Mouse (Mus musculus) lung, postnatal 10 days (tissue): Measurements from ENCODE around the gene Spint5.
"Not testable (repeated sequence)": the region's sequence is repeated elsewhere in the genome, so short reads cannot be mapped to it uniquely, and the experiment has no call there.

ENCODE experiments used
- DNase-seq: peaks from one replicate; pipeline ENCODE4 v3.0.0; 2021

Gene Spint5

DNA sequence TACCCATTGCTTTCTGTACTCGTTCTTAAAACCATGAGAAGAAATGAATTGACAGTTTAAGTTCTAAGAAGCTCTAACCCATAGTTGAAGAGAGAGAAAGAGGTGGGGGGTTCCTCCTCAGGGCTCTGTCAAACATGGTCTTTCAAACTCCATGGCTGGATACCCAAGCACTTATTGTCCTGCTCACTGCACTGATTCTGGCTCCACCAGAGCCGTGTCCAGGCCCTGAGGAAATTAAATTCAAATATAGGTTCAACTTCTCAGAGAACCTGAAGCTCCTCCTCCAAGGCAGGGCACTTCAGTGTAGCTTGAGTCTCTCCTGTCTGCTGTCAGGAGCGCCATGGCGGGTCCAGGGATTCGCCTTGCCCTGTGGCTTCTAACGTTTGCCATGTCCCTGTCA, at the start of gene Spint5:
Gene Spint5 (plus strand): TSS at position 301 of the 400 bp plus-strand sequence.
- DNase-seq, result no peak

DNA sequence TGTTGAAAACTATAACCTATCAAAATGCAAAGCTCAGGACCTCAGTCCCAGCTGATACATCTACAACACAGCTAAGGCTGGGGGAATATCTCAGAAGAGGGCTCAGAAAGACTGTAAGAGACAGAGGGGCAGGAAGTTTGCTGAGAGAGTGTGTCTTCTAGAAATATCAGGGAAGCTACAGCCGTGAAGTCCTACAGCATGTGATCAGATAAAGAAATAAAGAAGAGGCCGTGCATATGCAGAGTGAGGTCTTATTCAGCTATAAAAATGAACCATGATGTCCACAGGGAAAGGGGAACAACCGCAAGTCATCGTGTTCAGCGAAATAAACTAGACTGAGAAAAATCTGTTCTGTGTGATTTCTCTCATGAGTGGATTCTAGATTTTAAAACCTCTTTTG, 44.8 kb upstream of the Spint5 start:
- DNase-seq, result no peak

DNA sequence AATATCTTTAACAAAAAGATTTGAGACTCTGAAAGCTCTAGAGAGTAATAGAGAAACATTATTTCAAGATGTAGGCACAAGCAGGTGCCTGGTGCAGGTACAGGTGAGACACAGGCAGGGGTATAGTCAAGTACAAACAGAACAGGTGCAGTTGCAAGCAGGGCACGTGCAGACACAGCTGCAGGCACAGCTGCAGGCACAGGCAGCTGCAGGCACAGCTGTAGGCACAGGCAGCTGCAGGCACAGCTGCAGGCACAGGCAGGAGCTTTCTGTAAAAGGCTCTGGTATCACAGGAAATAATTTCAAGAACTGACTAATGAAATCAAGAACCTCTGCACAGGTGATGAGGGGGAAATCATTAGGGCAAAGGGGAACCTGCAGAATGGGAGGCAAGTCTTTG, 44.2 kb upstream of the Spint5 start:
- no peak for DNase-seq

DNA sequence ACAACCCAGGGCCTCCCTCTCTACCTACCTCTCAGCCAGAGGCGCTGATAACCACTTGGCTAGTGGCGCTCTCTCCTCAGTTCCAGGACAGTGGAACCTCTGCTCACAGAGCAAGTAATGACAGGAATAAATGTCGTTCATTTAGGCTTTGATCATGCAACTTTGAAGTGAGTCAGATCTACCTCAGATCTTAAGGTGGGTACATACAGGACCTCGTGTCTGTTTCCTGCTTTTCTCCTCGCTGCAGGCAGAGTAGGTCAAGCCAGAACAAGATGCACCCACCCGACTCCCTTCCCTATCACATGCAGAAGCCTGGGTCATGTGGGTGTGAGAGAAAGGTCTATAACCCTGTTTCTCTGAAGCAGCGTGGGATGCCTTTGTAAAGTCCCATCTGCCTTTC, 41.1 kb upstream of the Spint5 start, which contains the start of gene Wfdc11:
Gene Wfdc11 (minus strand): TSS at position 101 of the 400 bp plus-strand sequence.
- DNase-seq, result no peak

DNA sequence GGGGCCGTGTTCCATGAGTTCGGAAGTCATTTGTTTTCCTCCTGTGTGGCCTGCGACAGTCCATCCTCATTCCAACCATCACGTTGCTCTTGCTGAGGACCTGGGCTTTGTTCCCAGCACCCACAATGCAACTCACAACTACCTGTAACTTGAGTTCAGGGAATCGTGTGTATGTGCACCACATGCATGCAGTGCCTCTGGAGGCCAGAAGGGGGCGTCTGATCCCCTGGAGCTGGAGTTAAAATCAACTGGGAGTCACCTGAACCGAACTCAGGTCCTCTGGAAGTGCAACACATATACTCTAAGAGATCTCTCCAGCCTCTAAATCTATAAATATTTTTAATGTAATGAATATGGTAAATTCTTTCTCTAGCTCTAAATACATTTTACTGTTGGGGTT, 39.0 kb upstream of the Spint5 start:
- no peak for DNase-seq

DNA sequence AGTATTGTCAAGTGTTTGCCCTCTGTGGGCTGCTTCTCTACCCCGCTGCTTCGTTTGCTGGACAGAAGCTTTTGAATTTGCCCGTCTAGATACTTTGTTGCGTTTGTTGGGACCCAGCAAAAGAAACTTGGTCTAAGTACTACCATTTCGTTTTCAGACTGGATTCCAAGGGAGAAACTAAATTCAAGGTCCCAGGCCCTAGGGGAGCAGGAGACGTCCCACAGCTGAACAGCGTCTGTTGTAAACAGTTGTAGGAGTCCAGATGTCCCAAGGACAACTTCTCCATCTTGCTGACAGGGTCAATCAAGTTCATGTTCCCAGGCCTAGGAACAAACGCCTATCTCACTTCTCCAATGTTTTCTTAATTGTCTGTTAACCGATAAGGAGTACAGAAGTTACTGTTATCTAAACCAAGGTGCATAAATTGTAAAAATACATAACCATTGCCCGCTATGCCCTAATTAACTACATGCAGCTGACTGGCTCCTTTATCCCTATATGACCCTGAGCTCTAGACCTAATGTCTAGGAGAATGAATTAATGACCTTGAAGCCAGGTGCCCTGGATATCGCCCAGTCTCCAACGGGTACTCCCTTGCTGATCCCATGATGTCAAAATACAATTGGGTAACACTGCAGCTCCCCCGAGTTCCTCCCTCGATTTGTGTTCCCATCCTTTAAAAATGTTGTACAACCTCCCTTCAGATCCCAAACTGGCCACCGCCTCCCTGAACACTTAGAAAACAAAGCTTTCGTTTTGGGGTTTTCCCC, 38.0 kb upstream of the Spint5 start:
- DNase-seq, result peak; percentile 22

DNA sequence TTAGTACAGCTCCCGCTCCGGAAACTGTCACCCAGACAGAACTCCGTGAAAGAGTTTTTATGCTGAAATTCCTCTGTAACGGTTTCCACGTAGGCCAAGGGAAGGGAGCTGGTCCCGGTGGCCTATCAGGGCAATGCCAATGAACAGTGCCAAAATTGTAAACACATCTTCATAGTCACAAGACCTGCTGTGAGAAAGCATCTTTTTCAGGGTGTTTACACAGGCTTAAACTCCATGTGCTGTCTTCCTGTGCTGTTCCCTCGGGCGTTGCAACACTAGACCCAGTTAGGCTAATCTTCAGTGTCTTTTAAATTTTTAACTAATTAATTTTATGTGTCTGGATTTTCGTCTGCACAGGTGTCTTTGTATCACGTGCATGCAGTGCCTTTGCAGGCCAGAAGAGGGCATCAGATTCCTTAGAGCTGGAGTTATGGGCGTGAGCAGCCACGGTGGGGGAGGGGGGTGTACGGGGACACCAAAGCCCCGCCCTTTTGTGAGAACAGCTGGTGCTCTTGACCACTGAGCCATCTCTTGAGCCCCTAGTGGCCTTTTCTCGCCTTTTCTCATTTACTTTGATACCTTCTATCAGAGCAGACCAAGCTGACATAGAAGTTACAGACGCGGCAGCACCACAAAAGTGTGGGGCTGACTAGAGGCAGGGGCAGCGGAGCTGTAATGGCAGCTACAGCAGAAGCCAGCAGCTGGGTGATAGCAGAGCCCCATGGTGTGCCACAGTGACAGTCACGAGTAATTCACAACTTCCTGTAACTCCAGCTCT, 36.1 kb upstream of the Spint5 start:
- peak; percentile 87 for DNase-seq

DNA sequence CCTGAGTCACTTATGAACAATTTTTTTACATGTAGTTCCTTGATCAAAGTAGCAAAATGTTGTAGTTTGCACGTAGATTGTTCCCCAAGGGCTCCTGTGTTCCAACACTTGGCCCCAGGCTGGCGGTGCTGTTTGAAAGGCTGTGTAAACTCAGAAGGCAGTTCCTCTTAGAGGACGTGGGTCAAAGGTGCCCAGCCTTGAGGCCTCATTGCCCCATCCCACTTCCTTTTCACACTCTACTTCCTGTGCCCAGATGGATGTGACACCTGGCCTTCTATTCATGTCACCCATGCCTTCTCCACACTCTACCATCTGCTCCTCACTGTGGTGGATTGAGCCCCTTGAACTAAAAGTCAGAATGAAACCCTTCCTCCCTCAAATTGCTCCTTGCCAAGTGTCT, 35.2 kb upstream of the Spint5 start:
- DNase-seq, result peak; percentile 63

DNA sequence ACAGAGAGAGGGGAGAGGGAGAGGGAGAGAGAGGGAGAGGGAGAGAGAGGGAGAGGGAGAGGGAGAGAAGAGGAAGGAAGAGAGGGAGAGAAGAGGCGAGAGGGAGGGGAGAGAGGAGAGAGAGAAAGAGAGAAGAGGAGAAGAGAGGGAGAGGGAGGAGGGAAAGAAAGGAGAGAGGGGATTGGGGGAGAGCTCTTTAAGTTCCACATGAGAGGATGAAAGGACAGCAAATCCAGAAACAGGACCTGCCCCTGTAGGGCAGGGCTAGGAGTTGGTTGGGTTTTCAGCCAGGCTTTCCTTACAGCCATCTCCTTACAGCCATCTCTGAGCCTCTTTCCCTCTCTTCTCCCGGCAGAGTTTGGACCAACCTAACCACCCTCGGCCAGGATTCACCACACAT, 30.3 kb upstream of the Spint5 start, which contains the start of gene Wfdc13:
Gene Wfdc13 (plus strand): TSS at position 301 of the 400 bp plus-strand sequence.
- DNase-seq, result no peak

DNA sequence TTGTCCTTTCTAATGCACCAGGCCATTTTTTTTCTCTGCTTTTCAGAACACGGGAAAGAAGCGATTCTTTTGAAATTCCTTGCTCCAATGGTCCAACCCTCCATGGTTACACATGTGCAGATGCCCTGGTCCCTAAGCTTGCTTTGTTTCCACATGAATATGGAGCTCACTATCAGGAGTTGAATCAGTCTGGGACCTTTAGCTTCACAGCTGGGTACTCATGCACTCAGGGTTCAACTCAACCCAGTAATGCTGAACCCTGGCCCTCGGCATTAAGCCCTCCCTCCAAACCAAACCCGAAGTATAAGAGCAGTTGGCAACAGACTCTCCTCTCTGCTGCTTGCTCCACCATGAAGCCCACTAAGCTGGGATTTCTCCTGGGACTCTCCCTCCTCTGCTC, 16.9 kb upstream of the Spint5 start, which contains the start of gene Spint4:
Gene Spint4 (plus strand): TSS at position 301 of the 400 bp plus-strand sequence.
- DNase-seq, result no peak

DNA sequence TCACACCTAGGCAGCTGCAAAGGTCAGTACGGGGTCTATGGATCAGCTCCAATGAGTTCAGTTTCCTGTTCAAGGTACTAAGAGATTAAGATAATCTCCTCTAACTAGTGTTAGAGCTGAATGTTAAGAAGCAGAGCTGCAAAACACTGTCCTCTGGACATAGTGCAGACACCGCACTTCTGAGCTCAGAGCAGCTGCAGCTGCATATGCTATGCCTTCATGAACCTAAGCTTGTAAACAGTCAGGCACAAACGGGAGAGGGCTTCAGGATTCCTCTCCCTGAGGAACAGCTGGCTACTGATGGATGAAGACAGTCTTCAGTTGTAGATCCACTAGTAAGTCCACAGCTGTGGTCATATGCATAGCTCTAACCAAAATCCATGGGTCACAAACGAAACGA, 14.1 kb upstream of the Spint5 start:
- no peak for DNase-seq

DNA sequence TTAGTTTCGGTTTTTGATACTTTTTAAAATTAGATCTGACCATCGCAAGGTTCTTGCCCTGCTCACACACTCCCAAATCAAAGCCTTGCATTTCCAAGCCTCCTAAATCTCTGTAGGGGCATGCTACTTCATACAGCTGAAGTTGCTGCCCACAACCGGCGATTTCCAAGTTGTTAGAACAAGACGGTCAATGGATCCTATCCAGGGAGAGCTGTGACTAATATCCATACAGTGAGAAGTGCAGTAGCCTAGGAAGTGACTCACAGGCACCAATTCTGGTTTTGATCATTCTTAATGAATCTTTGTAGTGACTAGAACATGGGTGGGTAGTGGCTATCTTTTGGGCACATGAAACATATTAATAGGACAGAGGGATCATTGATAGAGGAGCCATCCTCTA, 13.3 kb upstream of the Spint5 start:
- DNase-seq, result no peak

DNA sequence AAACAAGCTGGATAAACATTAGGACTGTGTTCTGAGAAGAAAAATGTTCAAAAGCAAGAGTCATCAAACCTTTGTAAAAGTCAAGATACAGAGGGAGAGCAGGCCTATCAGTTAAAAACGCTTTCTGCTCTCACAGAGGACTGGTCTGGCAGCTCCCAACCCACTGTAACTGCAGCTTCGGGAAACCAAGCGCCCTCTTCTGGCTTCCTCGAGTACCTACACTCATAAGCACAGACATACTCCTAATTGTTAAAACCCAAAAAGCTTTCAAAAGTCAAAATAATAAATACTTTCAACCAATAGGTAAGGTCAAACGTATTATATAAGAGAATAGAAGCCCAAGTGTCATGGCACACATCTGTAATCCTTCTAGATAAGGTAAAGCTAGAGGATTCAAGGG, 10.9 kb upstream of the Spint5 start:
- DNase-seq, result no peak

DNA sequence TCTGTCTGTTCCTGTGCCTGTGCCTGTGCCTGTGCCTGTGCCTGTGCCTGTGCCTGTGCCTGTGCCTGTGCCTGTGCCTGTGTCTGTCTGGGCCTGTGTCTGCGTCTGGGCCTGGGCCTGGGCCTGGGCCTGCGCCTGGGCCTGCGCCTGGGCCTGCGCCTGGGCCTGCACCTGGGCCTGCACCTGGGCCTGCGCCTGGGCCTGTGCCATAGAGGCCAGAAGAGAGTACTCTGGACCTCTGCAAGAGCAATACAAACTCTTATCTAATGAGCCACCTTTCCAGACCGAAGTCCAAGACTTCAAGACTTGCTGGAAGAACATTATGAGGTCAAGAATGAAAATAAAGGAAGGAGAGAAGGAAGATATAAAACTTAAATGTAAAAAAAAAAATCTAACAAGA, 9.8 kb upstream of the Spint5 start:
- no peak for DNase-seq

DNA sequence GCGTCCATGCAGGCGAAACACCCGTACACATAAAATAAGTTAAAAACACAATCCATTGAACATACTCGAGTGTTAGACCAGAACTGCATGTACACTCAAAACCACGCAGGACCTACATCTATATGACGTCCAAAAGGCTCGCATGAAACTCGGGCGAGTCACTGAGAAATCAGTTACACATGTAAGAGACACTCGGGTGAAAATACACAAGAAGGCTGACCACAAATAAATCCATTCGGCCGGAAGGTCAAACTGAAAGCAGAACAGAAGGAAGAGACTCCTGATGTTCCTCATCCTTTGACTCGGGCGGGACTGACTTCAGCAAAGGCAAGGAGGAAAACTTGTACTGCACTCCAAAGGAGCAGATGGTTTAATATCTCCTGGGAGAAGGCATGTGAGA, 9.1 kb upstream of the Spint5 start:
- no peak for DNase-seq

DNA sequence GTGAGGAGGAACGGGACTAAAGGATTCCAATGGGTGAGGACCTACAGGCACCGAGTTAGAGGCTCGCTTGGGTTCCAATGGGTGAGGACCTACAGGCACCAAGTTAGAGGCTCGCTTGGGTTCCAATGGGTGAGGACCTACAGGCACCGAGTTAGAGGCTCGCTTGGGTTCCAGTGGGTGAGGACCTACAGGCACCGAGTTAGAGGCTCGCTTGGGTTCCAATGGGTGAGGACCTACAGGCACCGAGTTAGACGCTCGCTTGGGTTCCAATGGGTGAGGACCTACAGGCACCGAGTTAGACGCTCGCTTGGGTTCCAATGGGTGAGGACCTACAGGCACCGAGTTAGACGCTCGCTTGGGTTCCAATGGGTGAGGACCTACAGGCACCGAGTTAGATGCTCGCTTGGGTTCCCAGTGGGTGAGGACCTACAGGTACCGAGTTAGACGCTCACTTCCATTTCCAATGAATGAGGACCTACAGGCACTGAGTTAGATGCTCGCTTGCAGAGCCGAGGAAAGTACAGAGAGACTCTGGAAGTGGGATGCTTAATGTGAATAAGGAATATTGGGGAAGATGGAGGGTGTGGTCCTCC, 1.2 kb downstream of the Spint5 start:
- not testable (repeated sequence) for DNase-seq

DNA sequence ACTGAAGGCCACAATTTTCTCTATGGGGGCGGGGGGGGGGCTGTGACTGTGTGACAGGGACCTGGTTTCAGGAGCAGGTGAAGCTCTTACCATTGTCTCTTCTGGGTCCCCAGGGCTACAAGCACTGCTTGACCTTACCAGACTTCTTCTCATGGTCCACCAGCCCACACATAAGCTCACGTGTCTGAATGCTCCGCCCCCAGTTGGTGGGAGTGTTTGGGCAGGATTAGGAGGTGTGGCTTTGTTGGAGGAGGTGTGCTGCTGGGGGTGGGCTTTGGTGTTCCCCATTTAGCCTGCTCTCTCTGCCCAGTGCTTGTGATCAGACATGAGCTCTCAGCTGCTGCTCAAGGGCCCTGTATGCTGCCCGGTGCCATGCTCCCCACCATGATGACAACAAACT, 8.2 kb downstream of the Spint5 start:
- DNase-seq, result no peak

DNA sequence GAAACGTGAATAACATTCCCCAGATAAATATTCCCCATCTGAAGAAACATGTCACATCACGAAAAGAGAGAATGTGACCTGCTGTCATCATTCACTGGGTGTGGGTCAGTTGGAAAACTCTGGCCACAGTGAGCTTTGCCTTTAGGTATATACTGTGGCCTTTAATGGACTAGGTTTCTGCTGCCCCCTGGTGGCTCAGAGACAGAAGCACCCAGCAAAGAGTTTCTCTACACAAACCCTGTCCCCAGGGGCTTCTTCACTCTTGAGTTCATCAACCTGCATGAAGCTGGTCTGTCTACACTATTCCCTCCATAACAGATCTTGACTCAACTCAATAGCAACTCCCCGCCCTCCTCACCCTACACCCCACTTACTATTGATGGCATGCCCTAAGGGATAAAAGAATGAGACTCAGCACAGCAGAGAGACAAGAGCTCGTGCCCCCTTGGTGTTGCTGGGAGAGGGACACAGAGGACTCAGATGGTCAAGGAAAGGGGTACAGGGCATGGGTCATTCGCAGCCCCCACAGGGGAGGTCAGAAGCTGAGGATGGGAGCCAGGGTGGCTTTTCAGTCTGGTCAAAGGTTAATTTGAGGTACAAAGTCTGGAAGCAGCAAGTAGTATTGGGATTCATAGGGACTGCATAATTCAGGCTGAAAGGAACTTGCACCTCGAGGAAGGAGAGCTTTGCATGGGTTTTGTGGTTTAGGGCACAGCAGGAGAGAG, 11.0 kb downstream of the Spint5 start:
- DNase-seq, result peak; percentile 74

DNA sequence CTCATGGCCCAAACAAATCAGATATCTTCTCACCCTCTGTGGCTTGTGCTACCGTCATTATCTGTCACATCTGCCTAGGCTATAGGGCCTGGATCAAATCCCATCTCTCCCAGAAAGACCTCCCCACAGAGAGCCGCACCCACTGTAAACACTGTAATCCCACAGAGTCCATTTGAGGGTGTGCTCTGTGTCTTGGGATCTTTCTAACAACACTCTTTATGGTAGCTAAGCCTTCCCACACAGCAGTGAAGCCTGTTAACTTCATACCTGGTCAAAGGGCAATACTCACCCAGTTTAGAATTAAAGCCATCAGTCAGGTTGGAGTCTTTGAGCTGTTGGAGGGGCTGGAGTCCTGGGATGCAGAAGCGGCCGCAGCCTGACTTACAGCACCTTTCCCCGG, 16.6 kb downstream of the Spint5 start:
- no peak for DNase-seq

DNA sequence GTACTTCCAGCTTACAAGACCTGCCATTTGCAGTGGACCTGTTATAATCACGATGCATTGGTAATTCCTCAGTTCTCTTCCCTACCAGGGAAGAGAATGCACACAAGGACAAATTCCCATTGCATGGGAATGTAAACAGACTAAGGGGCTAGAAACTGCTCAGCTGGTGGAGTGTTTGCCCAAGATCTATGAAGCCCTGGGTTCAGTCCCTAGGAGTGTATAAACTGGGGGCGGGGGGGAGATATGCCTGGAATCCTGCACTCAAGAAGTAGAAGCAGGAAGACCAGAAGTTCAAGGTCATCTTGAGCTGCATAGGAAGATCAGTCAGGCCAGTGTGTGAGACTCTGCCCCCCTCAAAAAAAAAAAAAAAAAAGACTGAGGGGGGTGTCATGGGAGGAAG, 18.2 kb downstream of the Spint5 start:
- no peak for DNase-seq

DNA sequence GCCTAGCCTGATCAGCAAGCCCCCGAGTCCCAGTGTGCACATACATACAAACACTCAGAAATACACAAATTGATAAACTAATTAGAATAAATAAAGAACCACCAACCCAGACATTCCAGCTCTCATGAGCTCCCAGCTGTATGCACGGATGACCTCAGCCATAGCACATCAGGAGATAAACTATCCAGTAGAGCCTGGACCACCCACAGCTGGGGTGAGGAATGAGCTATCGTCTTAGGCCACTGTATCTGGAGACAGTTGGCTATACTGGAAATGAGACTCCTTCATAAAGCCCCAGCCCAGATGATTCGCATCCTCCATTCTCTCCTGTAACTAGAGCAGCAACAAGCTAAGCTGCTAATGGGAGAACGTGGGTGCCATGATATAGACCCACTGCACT, 19.7 kb downstream of the Spint5 start:
- DNase-seq, result no peak

DNA sequence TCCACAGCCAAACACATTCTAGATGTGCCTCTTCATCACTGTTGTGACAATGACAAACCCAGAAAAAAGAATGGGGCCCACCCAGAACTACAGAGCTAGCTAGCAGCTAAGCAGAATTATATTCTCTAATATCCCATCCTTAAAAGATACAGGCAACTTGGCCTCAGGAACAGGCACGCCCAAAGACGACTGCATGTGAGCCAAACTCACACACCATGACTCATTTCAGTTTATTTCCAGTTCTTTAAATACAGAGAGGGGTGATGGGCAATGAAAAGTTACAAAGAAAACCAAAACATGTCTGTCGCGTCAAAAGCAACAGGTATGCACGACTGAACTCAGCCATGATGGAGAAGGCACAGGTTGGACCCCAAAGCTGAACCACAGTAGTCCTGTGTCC, 20.3 kb downstream of the Spint5 start:
- DNase-seq, result no peak
